Mouse (Mus musculus) neural tube, embryonic 11.5 days (tissue): ENCODE data around the gene Scfd2. TPM values are rescaled to one million over a fixed set of nuclear protein-coding genes. Genes with fewer than 3 reads are reported as not detected.

Experiments
- ATAC-seq: fragments of 200-750 bp; cut with Nextera tagmentation; 2 replicates; pipeline ENCODE4 v1.8.0; 2017; ENCODE audit warnings: moderate number of reproducible peaks, mild to moderate bottlenecking, moderate TSS enrichment, moderate library complexity; ENCODE audit not compliant: insufficient read depth, low FRiP score, low TSS enrichment
- DNase-seq: peaks from one replicate; pipeline ENCODE4 v3.0.0-alpha.2; 2015; ENCODE audit warnings: low spot score
- H3K27ac ChIP-seq: fragments of 300-500 bp; sonication (generic); 2 replicates; pipeline ENCODE4 v1.5.1; 2014; ENCODE audit warnings: low read depth, mild to moderate bottlenecking, low read length
- H3K27me3 ChIP-seq: fragments of 300-500 bp; sonication (generic); 2 replicates; pipeline ENCODE4 v1.6.1; 2014; ENCODE audit warnings: mild to moderate bottlenecking, low read length, mixed read lengths; ENCODE audit not compliant: control insufficient read depth, insufficient read depth
- H3K36me3 ChIP-seq: fragments of 300-500 bp; sonication (generic); 2 replicates; pipeline ENCODE4 v1.6.1; 2014; ENCODE audit warnings: mild to moderate bottlenecking, low read length, moderate library complexity, mixed read lengths; ENCODE audit not compliant: control insufficient read depth, insufficient read depth
- H3K4me1 ChIP-seq: fragments of 300-500 bp; sonication (generic); 2 replicates; pipeline ENCODE4 v1.6.1; 2014; ENCODE audit warnings: low read length, mixed read lengths; ENCODE audit not compliant: control insufficient read depth, insufficient read depth
- H3K4me2 ChIP-seq: fragments of 300-500 bp; sonication (generic); 2 replicates; pipeline ENCODE4 v1.6.1; 2014; ENCODE audit warnings: low read depth, mild to moderate bottlenecking, moderate library complexity
- H3K4me3 ChIP-seq: fragments of 300-500 bp; sonication (generic); 2 replicates; pipeline ENCODE4 v1.5.1; 2014; ENCODE audit warnings: low read depth, low read length
- H3K9ac ChIP-seq: fragments of 300-500 bp; sonication (generic); 2 replicates; pipeline ENCODE4 v1.6.1; 2014; ENCODE audit warnings: mild to moderate bottlenecking, low read length
- H3K9me3 ChIP-seq: fragments of 300-500 bp; sonication (generic); 2 replicates; pipeline ENCODE4 v1.6.1; 2016; ENCODE audit warnings: low read length; ENCODE audit not compliant: control insufficient read depth
- WGBS: fragments of 180-500 bp; shearing (Covaris S2); extraction: QIAGEN DNeasy Blood & Tissue Kit; methylation state at CpG from one replicate; pipeline ENCODE4 v1.1.7; 2014; 5-methylcytosine and 5-hydroxymethylcytosine counted together
- polyA plus RNA-seq: library from polyadenylated mRNA; unstranded; fragments of >200 nt; fragmentation: Nextera tagmentation; extraction: Ambion mirVana; gene quantifications from 2 replicates; pipeline ENCODE4 v1.2.1, GENCODE M21; 2014

Gene Scfd2
- polyA plus RNA-seq, 1 experiment from 2014 or later: 14.7 TPM

DNA sequence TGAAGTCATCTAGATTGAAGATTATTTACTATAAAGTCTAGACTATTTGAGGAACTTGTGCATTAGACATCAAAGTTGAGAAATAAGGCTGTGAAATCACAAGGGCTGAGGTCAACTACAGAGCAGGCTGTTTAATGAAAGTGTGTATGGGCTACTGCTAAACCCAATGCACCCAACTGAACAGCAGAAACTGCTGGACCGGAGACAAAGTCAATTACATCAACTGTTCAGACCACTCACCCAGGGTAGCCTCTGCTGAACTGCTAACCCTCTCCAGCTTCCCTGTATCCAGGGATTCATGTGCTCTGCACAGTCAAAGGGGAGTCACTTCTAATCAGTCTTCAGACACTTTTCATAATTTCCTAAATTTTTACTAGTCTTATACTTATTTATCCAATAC, 292.2 kb downstream of the Scfd2 start:
- Histone ChIP-seq H3K36me3 (no peaks in the 10 kb centered on the region), H3K9me3 (no peaks in the 10 kb centered on the region), H3K27me3 (no peaks in the 10 kb centered on the region), H3K4me3 (no peak overlapping the region), H3K27ac (no peak overlapping the region), H3K4me1 (peaks cover 10% of the 10 kb centered on the region; the same call in 1 of the 2 replicates), H3K9ac (no peak overlapping the region), H3K4me2 (no peak overlapping the region)
- 96% methylated on average over 1 of the region's 1 CpGs for WGBS
- ATAC-seq (no peak), DNase-seq (no peak)

DNA sequence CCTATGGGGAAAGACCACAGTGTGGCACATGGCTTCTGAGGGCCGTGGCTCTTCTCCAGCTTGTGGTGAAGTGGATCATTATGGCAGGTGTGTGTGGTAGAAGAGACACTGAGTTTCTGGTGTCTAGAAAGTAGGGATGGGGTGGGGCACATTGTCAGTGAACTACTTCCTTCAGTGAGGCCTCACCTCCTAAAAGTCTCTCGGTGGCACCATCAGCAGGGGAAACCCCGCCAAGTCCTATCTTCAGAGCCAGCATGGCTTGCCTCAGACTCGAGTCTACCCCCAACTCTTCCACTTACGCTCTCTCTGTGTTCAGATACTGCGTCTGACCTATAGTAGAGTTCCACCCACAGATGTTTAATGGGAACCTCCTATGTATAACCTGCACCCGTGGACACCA, 297.8 kb downstream of the Scfd2 start:
- 89% methylated on average over 7 of the region's 7 CpGs for WGBS
- no peaks in the 10 kb centered on the region for H3K4me1 ChIP-seq
- H3K27ac ChIP-seq: no peak overlapping the region
- H3K4me3 ChIP-seq: no peak overlapping the region
- DNase-seq (no peak), ATAC-seq (no peak)
- no peak overlapping the region for H3K4me2 ChIP-seq
- no peaks in the 10 kb centered on the region for H3K27me3 ChIP-seq
- H3K36me3 ChIP-seq: no peaks in the 10 kb centered on the region
- H3K9ac ChIP-seq: no peak overlapping the region
- H3K9me3 ChIP-seq: no peaks in the 10 kb centered on the region

DNA sequence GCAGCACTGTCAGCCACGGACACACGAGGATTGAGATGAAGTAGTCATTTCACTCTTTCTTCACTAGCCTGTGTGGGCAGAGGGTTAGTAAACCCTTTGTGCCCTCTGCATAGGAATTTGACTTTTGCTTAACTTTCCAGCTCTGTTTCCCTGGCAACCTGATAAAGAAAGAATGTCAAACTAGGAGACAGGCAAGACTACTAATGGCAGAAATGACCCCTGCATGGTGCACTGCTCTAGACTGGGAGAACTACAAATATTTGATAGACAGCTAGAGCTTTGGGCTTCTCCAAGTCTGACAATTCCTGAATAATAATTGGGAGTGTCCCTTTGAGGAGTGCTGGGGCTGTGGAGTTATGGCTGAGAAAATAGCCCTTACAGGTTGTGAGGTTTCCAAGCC, 301.0 kb downstream of the Scfd2 start:
- no peak overlapping the region for H3K4me2 ChIP-seq
- H3K36me3 ChIP-seq: no peaks in the 10 kb centered on the region
- no peaks in the 10 kb centered on the region for H3K4me1 ChIP-seq
- H3K27me3 ChIP-seq: no peaks in the 10 kb centered on the region
- WGBS: 51% methylated on average over 2 of the region's 2 CpGs
- ATAC-seq: no peak
- no peak overlapping the region for H3K9ac ChIP-seq
- H3K9me3 ChIP-seq: no peaks in the 10 kb centered on the region
- H3K4me3 ChIP-seq: no peak overlapping the region
- no peak overlapping the region for H3K27ac ChIP-seq
- no peak for DNase-seq

DNA sequence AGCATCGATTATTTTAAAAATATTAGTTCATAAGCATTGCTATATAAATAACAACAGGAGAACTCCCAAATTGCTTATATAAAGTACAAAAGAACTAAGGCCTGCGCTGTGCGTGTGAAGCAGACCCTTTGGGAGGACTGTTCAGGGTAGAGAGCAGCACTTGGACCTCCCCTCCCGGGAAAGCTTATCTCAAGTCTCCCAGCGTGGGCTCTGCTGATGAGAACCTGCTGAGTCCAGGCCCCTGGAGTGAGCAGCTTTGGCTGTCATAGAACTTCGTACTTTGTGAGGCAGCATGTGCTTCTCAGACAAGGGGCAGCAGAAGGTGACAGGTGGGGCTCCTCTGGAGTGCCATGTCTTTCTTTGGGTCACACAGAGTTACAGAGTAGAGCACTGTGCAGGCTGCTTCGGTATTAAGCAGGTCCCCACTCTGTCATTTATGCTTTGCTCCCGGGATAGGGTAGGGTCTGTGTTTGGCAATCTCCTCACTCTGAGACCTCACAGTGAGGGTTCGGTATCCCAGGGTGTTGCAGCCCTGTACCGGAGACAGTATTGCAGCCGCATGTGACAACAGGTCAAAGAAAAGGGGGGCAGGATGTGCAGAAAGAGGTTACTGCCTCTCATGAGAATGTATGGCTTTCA, 301.7 kb downstream of the Scfd2 start:
- Histone ChIP-seq H3K4me1 (no peaks in the 10 kb centered on the region), H3K36me3 (no peaks in the 10 kb centered on the region), H3K9me3 (no peaks in the 10 kb centered on the region), H3K27me3 (no peaks in the 10 kb centered on the region), H3K9ac (no peak overlapping the region), H3K4me2 (no peak overlapping the region), H3K27ac (no peak overlapping the region), H3K4me3 (no peak overlapping the region)
- ATAC-seq (no peak), DNase-seq (no peak)
- WGBS: 67% methylated on average over 11 of the region's 11 CpGs

DNA sequence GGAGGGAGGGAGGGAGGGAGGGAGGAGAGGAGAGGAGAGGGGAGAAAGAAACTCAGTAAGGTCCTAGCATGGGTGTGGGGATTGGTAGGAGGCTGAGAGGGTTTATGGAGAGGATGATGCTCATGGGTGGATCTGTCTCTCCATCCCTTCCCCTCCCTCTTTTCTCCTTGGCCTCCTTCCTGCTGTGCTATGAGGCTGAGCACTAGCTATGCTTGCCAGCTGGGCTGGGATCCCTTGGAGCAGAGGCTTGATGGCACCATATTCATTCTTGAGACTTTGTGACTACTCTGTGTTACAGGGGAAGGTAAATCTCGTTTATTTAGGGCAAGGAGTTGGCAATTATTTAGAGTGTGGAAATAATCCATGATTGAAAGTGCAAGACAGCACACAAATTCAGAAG, 302.6 kb downstream of the Scfd2 start:
- ATAC-seq (no peak), DNase-seq (no peak)
- Histone ChIP-seq H3K27me3 (no peaks in the 10 kb centered on the region), H3K4me3 (no peak overlapping the region), H3K9me3 (no peaks in the 10 kb centered on the region), H3K36me3 (no peaks in the 10 kb centered on the region), H3K27ac (no peak overlapping the region), H3K9ac (no peak overlapping the region), H3K4me1 (no peaks in the 10 kb centered on the region), H3K4me2 (no peak overlapping the region)
- 77% methylated on average over 1 of the region's 1 CpGs for WGBS

DNA sequence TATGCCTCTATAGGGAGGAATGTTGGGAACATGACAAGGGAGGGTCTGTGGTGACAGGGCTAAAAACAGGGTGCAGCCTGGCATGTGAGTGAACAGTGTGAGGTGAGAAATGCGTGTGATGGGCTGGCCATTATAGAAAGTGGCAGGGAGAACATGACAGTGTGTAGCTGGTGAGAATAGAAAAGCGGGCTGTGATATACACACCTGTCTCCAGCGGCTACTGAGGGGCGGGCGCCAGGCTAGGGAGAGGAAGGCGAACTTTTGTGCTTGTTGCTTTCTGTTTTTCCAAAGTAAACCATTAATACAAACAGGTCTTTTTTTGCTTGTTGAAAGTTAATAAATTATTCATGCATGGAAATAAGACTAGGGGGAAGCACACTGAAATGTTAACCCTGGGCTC, 304.2 kb downstream of the Scfd2 start:
- DNase-seq (no peak), ATAC-seq (no peak)
- Histone ChIP-seq H3K9ac (no peak overlapping the region), H3K9me3 (no peaks in the 10 kb centered on the region), H3K4me1 (no peaks in the 10 kb centered on the region), H3K4me2 (no peak overlapping the region), H3K27me3 (no peaks in the 10 kb centered on the region), H3K36me3 (no peaks in the 10 kb centered on the region), H3K4me3 (no peak overlapping the region), H3K27ac (no peak overlapping the region)
- 94% methylated on average over 6 of the region's 6 CpGs for WGBS

DNA sequence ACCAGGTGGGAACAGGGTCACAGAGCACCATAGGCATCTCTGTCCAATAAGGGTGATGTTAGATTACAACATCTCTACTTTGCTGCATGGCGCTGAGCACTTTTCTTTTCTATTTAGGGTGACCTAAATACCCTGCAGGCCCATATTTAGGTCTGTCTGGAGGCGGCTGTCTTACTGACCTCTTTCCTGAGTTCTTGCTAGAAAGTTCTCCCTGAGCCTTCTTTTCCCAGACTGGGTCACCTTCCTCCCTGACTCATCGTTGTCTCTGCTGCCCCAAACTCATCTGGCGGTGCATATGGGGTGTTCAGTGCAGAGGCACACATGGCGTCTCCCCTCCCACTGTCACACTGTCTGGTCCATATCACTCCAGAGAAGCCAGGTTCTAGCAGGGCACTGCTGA, 305.4 kb downstream of the Scfd2 start:
- no peak overlapping the region for H3K4me2 ChIP-seq
- no peak for ATAC-seq
- DNase-seq: no peak
- no peak overlapping the region for H3K4me3 ChIP-seq
- H3K9ac ChIP-seq: no peak overlapping the region
- no peaks in the 10 kb centered on the region for H3K4me1 ChIP-seq
- no peaks in the 10 kb centered on the region for H3K27me3 ChIP-seq
- no peaks in the 10 kb centered on the region for H3K9me3 ChIP-seq
- no peak overlapping the region for H3K27ac ChIP-seq
- WGBS: 92% methylated on average over 5 of the region's 5 CpGs
- no peaks in the 10 kb centered on the region for H3K36me3 ChIP-seq

DNA sequence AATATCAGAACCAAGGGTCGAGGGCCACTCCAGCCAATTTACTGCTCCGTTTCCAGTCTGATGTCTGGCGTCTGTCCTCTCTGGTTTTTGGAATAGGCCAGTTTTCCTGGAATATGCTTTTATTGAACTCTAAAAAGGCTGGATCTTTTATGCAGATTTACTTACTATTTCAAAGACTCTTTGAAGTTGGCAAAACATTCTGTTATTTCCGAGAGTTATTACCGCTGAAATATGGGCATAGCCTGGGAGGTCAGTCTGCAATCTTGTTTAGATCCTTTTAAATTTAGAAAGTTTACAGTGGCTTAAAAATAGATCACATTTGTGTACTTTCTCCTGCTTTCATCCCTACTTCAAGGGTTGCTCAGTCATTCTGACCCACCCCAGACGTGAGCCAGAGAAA, 307.1 kb downstream of the Scfd2 start:
- DNase-seq (no peak), ATAC-seq (no peak)
- Histone ChIP-seq H3K4me2 (no peak overlapping the region), H3K4me3 (no peak overlapping the region), H3K9me3 (no peaks in the 10 kb centered on the region), H3K36me3 (no peaks in the 10 kb centered on the region), H3K27me3 (no peaks in the 10 kb centered on the region), H3K27ac (no peak overlapping the region), H3K9ac (no peak overlapping the region), H3K4me1 (no peaks in the 10 kb centered on the region)
- WGBS: 93% methylated on average over 6 of the region's 6 CpGs

DNA sequence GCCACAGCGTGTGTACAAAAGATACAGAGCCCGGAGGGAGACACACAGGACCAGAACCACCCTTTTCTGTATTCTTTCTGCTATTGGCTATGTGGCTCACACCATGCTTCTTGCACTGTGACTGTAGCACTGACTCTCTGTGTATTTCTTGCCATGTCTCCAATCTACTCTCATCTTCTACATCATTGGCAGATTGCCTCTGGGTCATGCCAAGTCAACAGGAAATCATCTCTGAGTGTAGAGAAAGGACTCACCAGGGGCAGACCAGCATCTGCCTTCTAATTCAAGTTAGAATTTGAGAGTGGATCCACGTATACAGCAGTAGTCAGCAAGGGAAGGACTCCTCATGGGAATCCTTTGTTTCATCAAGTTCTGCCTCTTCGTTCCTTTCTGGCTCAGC, 308.9 kb downstream of the Scfd2 start:
- Histone ChIP-seq H3K9me3 (no peaks in the 10 kb centered on the region), H3K27me3 (no peaks in the 10 kb centered on the region), H3K4me2 (no peak overlapping the region), H3K36me3 (no peaks in the 10 kb centered on the region), H3K27ac (no peak overlapping the region), H3K9ac (no peak overlapping the region), H3K4me3 (no peak overlapping the region), H3K4me1 (0 out of 2 replicates have a peak, but pooled peaks cover 3% of the 10 kb centered on the region)
- whole genome bisulfite sequencing: 89% methylated on average over 4 of the region's 4 CpGs
- ATAC-seq: no peak
- DNase-seq: no peak
